11 mouse cellular contexts compared by ENCODE assay signal in genomic region chr2:102294827-102295270, GRCm38 (mm10).
DNase-seq lines count a peak whose midpoint lies in the region; ATAC-seq and TF ChIP-seq lines count a peak whose summit lies in the region.
"Had no signal": no experiment of that assay in that cellular context is flagged by ENCODE, and none has a peak within 500 bp of the region (broad histone marks: within the 10 kb centered on the region; RNA-seq: fewer than 3 reads in every experiment).

No protein-coding gene starts in this region.

- intact Hi-C loops in gastrocnemius, postnatal 36 days (cut with DNase I), result loop anchor here (5.0 kb wide), 1 partner anchor 198 kb away; no protein-coding TSS in a partner anchor

- H3K4me3 ChIP-seq in liver, postnatal 0 days (ENCODE audit: low read depth, low read length), result no peak overlapping the region
- no peak overlapping the region for H3K4me3 ChIP-seq in limb, embryonic 14.5 days (replicated peaks; ENCODE audit: low read length)
- H3K4me3 ChIP-seq: erythroblast, embryonic 14.5 days; liver, embryonic 13.5 days had no signal

- no peak overlapping the region for H3K9ac ChIP-seq in liver, postnatal 0 days (replicated peaks)
- H3K9ac ChIP-seq in limb, embryonic 14.5 days (ENCODE audit: low read depth, low read length, severe bottlenecking), result no peak overlapping the region
- H3K9ac ChIP-seq: liver, embryonic 13.5 days had no signal

- no peak for TF ChIP-seq CTCF in liver, postnatal 0 days (IDR thresholded peaks at IDR 0.05; ENCODE audit: low read depth)

- WGBS in liver, postnatal 0 days (ENCODE audit: insufficient replicate concordance), result 21% methylated on average over 6 of the region's 6 CpGs
- 20% methylated on average over 6 of the region's 6 CpGs for whole genome bisulfite sequencing in limb, embryonic 14.5 days

- H3K36me3 ChIP-seq in liver, postnatal 0 days (replicated peaks; ENCODE audit: insufficient read depth, low read length), result no peaks in the 10 kb centered on the region
- H3K36me3 ChIP-seq in limb, embryonic 14.5 days (ENCODE audit: control insufficient read depth, insufficient read depth, low read length), result no peaks in the 10 kb centered on the region
- H3K36me3 ChIP-seq: liver, embryonic 13.5 days had no signal

- no peak for ATAC-seq in liver, postnatal 0 days
- ATAC-seq in limb, embryonic 14.5 days (ENCODE audit: low FRiP score, low read depth), result peak; percentile 78
- no peak for ATAC-seq in erythroblast, adult 5-6 weeks (replicated peaks; ENCODE audit: low FRiP score, poor library complexity, severe bottlenecking)
- ATAC-seq: Patski had no signal

- H3K27me3 ChIP-seq in liver, postnatal 0 days (ENCODE audit: insufficient read depth, low read length), result no peaks in the 10 kb centered on the region
- H3K27me3 ChIP-seq in limb, embryonic 14.5 days (ENCODE audit: control insufficient read depth, insufficient read depth, low read length), result no peaks in the 10 kb centered on the region
- H3K27me3 ChIP-seq: liver, embryonic 13.5 days; Patski had no signal

- H3K27ac ChIP-seq in liver, postnatal 0 days (ENCODE audit: low read depth), result no peak overlapping the region
- H3K27ac ChIP-seq in limb, embryonic 14.5 days (replicated peaks; ENCODE audit: low read depth, low read length), result peak overlapping the region; percentile 59; the same call in 1 of the 2 replicates
- H3K27ac ChIP-seq: liver, embryonic 13.5 days had no signal

- no peaks in the 10 kb centered on the region for H3K4me1 ChIP-seq in liver, postnatal 0 days (ENCODE audit: insufficient read depth)
- peaks cover 16% of the 10 kb centered on the region for H3K4me1 ChIP-seq in limb, embryonic 14.5 days (ENCODE audit: control insufficient read depth, insufficient read depth, low read length)
- H3K4me1 ChIP-seq: liver, embryonic 13.5 days had no signal

- no peaks in the 10 kb centered on the region for H3K9me3 ChIP-seq in liver, postnatal 0 days (ENCODE audit: low read length)
- H3K9me3 ChIP-seq in limb, embryonic 14.5 days (ENCODE audit: control insufficient read depth, low read length), result no peaks in the 10 kb centered on the region
- H3K9me3 ChIP-seq: liver, embryonic 13.5 days had no signal

- no peak overlapping the region for H3K4me2 ChIP-seq in liver, postnatal 0 days (ENCODE audit: low read depth, low read length)
- H3K4me2 ChIP-seq in limb, embryonic 14.5 days (replicated peaks; ENCODE audit: low read depth, low read length, severe bottlenecking), result peak overlapping the region; percentile 26; the same call in 1 of the 2 replicates
- H3K4me2 ChIP-seq: liver, embryonic 13.5 days had no signal

- TF ChIP-seq POLR2A in limb, embryonic 14.5 days (IDR thresholded peaks at IDR 0.05; ENCODE audit: borderline replicate concordance, extremely low read depth, insufficient read depth, insufficient read length), result no peak

- TF ChIP-seq EP300 in liver, postnatal 0 days (IDR thresholded peaks at IDR 0.05; ENCODE audit: low read depth), result no peak

- peak; percentile 19 for DNase-seq in liver, postnatal 0 days
- DNase-seq in liver, result no peak
- DNase-seq in embryo, embryonic 10.5 days (ENCODE audit: low spot score), result peak; percentile 63
- peak; percentile 49 to 71 for DNase-seq in gastrocnemius, postnatal 36 days
- DNase-seq in limb, embryonic 14.5 days (ENCODE audit: low spot score), result peak; percentile 79
- no peak for DNase-seq in layer of hippocampus, adult 9-11 months
- no peak for DNase-seq in thymus, postnatal 36 days
- DNase-seq: liver, embryonic 13.5 days had no signal

Comparison
In these comparisons a context has a peak if more than half of its experiments do, and no peak if none do; other contexts are left out.
1. DNase-seq: peak in liver, postnatal 0 days (single experiment), embryo, embryonic 10.5 days (single experiment), gastrocnemius, postnatal 36 days (2 of 2) and limb, embryonic 14.5 days (single experiment); none in liver (single experiment), layer of hippocampus, adult 9-11 months (single experiment) and thymus, postnatal 36 days (0 of 2).